Mouse (Mus musculus) bone marrow, adult 2 months (tissue): ENCODE data around the gene Crygc. TPM values are rescaled to one million over a fixed set of nuclear protein-coding genes. Genes with fewer than 3 reads are reported as not detected.

Source experiments
- H3K27ac ChIP-seq: fragments of 200-500 bp; 2 replicates; pipeline ENCODE4 v1.5.1; 2012; ENCODE audit warnings: low read depth, mild to moderate bottlenecking, control low read depth, inconsistent platforms, low read length; ENCODE audit not compliant: control insufficient read depth, poor library complexity, insufficient read depth
- H3K4me1 ChIP-seq: fragments of 200-500 bp; 2 replicates; pipeline ENCODE4 v1.6.1; 2011; ENCODE audit warnings: low read length; ENCODE audit not compliant: control insufficient read depth, insufficient read depth
- H3K4me3 ChIP-seq: fragments of 200-500 bp; replicated peaks from 2 replicates; pipeline ENCODE3; 2011; ENCODE audit warnings: mild to moderate bottlenecking, low read depth, low read length, control low read depth; ENCODE audit not compliant: control insufficient read depth
- CTCF ChIP-seq: fragments of 200-500 bp; IDR thresholded peaks from 2 replicates; pipeline ENCODE4 v1.5.1; 2011; ENCODE audit warnings: low read length, control low read depth; ENCODE audit not compliant: control insufficient read depth, insufficient read depth
- POLR2A ChIP-seq: fragments of 200-500 bp; IDR thresholded peaks from 2 replicates; pipeline ENCODE4 v1.6.1; 2011; ENCODE audit warnings: low read depth, mild to moderate bottlenecking, control low read depth, low read length, borderline replicate concordance; ENCODE audit not compliant: control insufficient read depth
- WGBS: fragments of 180-500 bp; shearing (Covaris S2); methylation state at CpG from one replicate; pipeline ENCODE4 v1.1.7; 2018; 5-methylcytosine and 5-hydroxymethylcytosine counted together
- polyA plus RNA-seq: library from polyadenylated mRNA; stranded (reverse); fragments of >200 nt; gene quantifications from 2 replicates; pipeline ENCODE4 v1.2.4, GENCODE M21; 2011; ENCODE audit warnings: low replicate concordance; ENCODE audit not compliant: missing spikeins, insufficient read depth, insufficient read length

Crygc gene
- polyA plus RNA-seq, 1 experiment = not detected

- WGBS = 74% methylated on average over 25 of the region's 25 CpGs
Observed at GRCm38 (mm10) chr1:65109756-65110435, 36.4 kb upstream of the Crygc start.

GRCm38 (mm10) chr1:65109196-65109595, 35.7 kb upstream of the Crygc start:
- 72% methylated on average over 8 of the region's 8 CpGs for WGBS
- Histone ChIP-seq H3K27ac (no peak overlapping the region), H3K4me3 (no peak overlapping the region), H3K4me1 (peaks cover 3% of the 10 kb centered on the region; the same call in 1 of the 2 replicates)
- TF ChIP-seq POLR2A (no peak), CTCF (no peak)

More at GRCm38 (mm10) chr1:65109756-65110435, 36.4 kb upstream of the Crygc start:
- TF ChIP-seq POLR2A = no peak
- TF ChIP-seq CTCF = no peak
- no peak overlapping the region for H3K27ac ChIP-seq
- H3K4me3 ChIP-seq = no peak overlapping the region
- H3K4me1 ChIP-seq = peaks cover 4% of the 10 kb centered on the region; the same call in 1 of the 2 replicates

- 34% methylated on average over 10 of the region's 10 CpGs for WGBS
- peak overlapping the region; percentile 13 for H3K4me3 ChIP-seq
- no peaks in the 10 kb centered on the region; the same call in 1 of the 2 replicates for H3K4me1 ChIP-seq
- no peak overlapping the region for H3K27ac ChIP-seq
- TF ChIP-seq POLR2A (no peak), CTCF (no peak)
Observed at GRCm38 (mm10) chr1:65107654-65108279, 34.3 kb upstream of the Crygc start.

DNA sequence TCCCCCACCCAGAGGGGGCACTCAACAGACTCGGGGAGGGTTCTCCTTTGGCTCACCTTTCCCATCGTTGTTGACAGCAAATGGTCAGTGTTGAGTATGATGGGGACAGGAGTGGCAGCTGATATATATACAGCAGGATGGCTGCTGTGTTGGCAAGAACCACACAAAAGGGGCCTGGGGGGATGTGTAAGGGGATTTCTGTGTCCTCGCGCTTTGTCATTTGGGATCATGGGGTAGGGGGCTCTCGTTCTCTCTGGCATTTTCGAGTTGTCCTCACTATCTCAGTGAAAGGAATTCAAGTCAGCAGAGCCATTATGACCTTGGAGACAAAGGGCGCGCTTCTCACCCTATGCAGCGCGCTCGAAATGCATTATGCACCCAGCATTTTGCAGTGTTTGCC, 29.8 kb upstream of the Crygc start, which contains the start of gene Cryga:
TSS of gene Cryga (minus strand) at position 101 of the 400 bp plus-strand sequence.
- Histone ChIP-seq H3K27ac (no peak within 1 kb of the TSS), H3K4me3 (no peak within 1 kb of the TSS), H3K4me1 (no peaks in the 10 kb centered on the region; the same call in 1 of the 2 replicates)
- TF ChIP-seq CTCF (no peak), POLR2A (no peak)
- 86% methylated on average over 11 of the region's 11 CpGs for WGBS

- H3K4me1 ChIP-seq = no peaks in the 10 kb centered on the region; the same call in 1 of the 2 replicates
- no peak for TF ChIP-seq CTCF
- TF ChIP-seq POLR2A = no peak
- WGBS = 59% methylated on average over 3 of the region's 3 CpGs
- no peak overlapping the region for H3K4me3 ChIP-seq
- no peak overlapping the region for H3K27ac ChIP-seq
Observed at GRCm38 (mm10) chr1:65096953-65097352, 23.5 kb upstream of the Crygc start.

DNA sequence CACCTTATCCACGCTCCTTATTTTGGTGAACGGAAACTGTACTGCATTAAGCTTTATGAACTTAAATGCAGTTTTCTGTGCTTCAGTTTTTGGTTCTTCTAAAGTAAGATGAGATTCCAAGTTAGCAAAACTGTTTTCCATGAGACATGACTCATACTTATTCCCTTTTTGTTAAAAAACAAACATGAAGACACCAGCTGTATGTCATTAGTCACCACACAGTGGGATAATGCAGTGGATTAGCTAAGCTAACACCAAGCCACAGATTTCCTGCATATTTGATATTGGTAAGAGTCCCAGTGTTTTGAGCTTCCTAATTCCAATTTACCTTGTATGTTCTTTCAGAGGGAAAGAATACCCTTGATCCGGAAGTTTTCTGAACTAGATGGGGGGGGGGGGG, 18.1 kb upstream of the Crygc start:
- TF ChIP-seq CTCF (no peak), POLR2A (no peak)
- WGBS = 75% methylated on average over 3 of the region's 3 CpGs
- Histone ChIP-seq H3K27ac (no peak overlapping the region), H3K4me1 (peaks cover 2% of the 10 kb centered on the region; the same call in 1 of the 2 replicates), H3K4me3 (no peak overlapping the region)

DNA sequence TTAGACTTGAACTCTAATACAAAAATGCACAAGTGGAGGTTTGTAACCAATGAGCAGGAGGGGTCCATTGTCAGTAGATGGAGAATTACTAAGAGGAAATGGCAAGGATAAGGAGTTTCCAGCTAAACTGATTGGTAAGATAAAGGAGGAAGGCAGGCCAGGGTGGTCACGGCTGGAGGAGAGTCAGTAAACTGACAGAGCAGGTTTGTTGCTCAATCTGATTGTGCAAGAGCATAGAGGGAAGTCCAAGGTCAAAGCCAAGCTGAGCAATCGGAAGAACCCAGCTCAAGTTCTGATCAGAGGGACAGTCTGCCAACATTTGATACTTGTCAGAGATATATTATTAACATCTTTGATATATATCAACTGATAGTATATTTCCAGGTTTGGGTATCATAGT, 16.9 kb upstream of the Crygc start:
- Histone ChIP-seq H3K4me3 (no peak overlapping the region), H3K27ac (no peak overlapping the region), H3K4me1 (peaks cover 2% of the 10 kb centered on the region; the same call in 1 of the 2 replicates)
- no peak for TF ChIP-seq POLR2A
- TF ChIP-seq CTCF = no peak
- 6% methylated on average over 2 of the region's 2 CpGs for WGBS

- Histone ChIP-seq H3K27ac (peak overlapping the region; percentile 66), H3K4me1 (peaks cover 2% of the 10 kb centered on the region; the same call in 1 of the 2 replicates), H3K4me3 (no peak overlapping the region)
- 35% methylated on average over 6 of the region's 6 CpGs for WGBS
- TF ChIP-seq POLR2A (no peak), CTCF (peak; percentile 66)
Observed at GRCm38 (mm10) chr1:65088567-65089356, 15.3 kb upstream of the Crygc start.
